Mouse (Mus musculus): Measurements from ENCODE around the gene Scamp5.

GRCm38 (mm10) chr9:57406395-57406794, 61.5 kb downstream of the Scamp5 start:
- TF ChIP-seq POLR2A (IDR thresholded peaks at IDR 0.05; ENCODE audit: extremely low read depth, insufficient read depth, low read length) (no peak), CTCF (IDR thresholded peaks at IDR 0.05; ENCODE audit: low read depth, low read length) (no peak)
